Mouse (Mus musculus): Measurements from ENCODE around the gene Gm12166. TPM values are rescaled to one million over a fixed set of nuclear protein-coding genes. Genes with fewer than 3 reads are reported as not detected.

The Gm12166 gene
- total RNA-seq, 1 experiment from 2014 or later, result 24.3 TPM

DNA sequence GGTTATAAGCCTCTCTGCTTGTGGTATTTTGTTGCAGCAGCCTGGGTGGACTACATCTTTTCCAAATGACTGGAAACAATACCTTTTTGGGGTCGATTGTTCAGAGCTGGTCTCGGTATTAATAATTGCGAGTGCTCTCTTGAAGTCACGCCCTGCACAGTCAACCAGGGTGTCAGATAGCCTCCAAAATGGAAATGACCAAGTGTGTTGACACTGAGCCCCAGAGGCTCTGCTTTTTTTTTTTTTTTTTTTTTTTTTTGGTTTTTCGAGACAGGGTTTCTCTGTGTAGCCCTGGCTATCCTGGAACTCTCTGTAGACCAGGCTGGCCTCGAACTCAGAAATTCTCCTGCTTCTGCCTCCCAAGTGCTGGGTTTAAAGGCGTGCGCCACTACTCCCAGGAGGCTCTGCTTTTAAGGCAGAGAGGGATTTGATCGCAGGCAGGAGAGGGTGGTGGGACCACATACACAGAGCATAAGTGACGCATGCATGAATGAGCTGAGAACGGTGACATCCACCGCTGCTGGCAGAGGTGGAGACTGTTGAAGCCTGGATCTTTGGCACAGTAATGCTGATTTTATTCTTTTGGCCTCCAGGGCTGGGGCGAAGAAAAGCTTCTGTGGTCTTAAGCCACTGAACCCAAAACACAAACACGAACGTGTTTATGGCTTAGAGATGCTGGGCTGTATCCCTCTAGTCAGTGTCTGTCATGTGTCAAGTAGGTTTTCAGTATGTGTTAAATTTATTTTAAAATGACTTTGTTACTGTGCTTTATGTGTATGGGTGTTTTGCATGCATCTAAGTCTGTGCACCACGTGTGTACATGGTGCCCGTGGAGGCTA, 21.9 kb upstream of the Gm12166 start:
- ATAC-seq (replicated peaks; ENCODE audit: low read depth, poor library complexity, severe bottlenecking), result no peak

DNA sequence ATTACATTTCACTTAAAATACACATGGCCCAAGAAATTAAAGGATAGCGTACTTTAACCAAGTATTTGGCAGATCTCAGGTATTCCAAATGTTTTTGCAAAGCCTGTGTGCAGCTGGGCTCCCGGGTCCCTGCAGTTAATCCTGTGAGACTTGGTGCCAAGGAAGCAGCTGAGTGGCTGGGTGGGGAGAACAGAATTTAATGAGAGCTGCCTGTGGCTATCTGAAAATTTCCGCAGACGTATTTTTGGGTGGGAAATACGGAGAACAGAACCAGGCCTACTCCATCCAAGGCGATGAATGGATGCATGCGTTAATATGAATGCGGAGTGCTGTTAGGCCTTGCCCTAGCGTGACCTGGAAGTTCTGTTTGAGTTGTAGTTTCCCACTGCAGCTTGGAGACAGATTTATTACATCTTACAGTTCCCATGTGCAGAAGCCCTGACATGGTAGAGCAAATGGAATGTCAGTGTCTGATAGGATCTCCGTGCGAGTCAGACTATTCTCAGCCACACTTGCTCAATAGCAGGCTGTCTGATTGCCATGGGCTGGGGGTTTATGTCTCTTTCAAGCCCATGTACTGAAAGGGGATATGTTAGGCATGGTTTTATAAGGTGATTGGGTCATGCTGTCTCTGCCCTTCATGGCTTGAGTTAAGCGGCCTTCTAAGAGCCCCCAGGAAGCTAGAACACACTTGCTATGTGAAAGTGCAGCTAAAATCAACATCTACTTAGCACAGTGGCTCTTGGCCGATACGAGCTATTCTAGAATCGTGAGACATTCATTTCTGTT, 21.1 kb upstream of the Gm12166 start:
- no peak for ATAC-seq (replicated peaks; ENCODE audit: low read depth, poor library complexity, severe bottlenecking)

DNA sequence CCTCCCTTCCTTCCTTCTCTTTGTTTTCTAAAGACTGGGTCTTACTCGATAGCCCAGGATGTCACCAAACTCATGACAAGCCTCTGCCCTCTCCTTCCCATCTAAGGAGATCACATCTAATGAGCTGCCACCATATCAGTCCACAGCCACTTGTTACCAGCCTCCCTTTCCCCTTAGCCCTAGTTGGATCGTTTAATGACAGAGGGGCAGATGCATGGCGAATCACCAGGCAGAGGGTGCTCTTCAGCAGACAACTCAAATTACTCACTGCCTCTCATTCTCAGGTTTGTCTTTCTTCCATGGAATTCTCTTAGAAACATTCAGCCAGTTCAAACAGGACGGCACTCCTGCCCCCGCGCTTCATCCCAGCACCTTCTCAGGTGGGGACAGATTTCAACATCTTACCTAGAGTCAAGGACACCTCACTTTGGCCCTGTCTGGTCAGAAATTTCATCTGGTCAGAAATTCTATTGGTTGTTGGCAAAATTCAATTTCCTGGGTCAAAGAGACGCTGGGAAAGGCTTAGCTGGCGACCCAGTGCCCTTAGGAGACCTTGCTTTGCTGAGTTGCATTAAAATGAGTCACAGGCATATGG, 20.4 kb upstream of the Gm12166 start:
- no peak for ATAC-seq (replicated peaks; ENCODE audit: low read depth, poor library complexity, severe bottlenecking)

DNA sequence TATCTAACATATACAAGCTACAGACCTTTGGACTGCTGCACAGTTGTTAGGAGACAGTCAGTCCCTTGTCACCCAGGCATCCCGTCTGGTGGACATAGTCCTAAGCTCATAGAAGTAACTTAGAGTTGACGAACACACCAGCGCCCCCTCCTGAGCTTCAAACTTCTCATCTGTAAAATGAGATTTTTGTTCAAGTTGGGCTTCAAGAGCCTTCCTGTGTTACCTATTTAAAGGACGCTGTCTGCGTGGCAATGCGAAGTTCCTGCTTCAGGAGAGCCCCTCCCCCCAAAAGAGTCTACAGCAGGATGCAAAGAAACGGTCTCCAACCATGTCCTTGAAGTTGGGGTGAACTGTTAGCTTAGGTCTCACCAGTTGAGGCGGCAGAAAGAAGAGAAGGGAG, 18.7 kb upstream of the Gm12166 start:
- ATAC-seq (replicated peaks; ENCODE audit: low read depth, poor library complexity, severe bottlenecking), result no peak

DNA sequence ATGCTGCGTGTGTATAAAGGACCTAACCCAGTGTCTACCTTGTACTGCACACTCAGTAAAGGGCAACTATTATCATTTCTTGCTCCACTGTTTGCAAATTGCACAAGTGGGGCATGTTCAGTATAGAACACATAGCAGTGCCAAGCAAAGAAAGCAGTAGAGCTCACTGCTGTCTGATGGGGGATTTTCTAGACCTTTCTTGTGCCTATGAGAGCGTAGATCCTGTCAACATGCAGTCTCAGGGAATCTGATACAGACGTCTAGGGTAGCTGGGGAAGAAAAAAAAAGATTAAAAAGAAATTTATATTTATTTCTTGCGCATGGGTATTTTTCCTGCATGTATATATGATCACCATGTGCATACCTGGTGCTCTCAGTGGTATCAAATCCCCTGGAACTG, 18.0 kb upstream of the Gm12166 start:
- no peak for ATAC-seq (replicated peaks; ENCODE audit: low read depth, poor library complexity, severe bottlenecking)

DNA sequence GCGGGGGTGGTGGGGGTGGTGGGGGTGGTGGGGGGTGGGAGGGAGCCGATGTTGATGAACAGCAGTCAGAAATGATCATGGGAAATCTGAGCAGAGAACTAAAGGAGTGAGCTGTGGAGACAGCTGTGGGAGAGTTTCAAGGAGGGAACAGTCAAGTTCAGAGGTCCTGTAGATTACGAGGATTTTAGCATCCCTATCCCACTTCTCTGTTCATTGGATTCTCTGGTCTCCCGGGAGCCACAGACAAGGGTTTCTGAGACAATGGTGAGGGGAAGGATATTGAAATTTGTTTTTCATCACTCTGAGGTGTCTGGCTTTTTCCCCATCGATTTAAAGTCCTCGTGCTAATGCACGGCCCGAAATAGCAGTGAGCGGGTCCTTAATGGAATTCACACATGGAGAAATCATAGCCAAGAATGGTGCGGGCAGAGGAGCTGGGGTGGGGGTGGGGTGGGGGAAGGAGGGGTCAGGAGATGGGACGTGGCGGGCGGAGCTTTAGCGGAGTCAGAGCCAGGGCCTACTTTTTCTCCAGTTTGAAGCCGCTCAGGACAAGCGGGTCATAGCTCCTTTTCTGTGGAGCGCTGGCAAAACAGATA, 17.4 kb upstream of the Gm12166 start:
- no peak for ATAC-seq (replicated peaks; ENCODE audit: low read depth, poor library complexity, severe bottlenecking)

DNA sequence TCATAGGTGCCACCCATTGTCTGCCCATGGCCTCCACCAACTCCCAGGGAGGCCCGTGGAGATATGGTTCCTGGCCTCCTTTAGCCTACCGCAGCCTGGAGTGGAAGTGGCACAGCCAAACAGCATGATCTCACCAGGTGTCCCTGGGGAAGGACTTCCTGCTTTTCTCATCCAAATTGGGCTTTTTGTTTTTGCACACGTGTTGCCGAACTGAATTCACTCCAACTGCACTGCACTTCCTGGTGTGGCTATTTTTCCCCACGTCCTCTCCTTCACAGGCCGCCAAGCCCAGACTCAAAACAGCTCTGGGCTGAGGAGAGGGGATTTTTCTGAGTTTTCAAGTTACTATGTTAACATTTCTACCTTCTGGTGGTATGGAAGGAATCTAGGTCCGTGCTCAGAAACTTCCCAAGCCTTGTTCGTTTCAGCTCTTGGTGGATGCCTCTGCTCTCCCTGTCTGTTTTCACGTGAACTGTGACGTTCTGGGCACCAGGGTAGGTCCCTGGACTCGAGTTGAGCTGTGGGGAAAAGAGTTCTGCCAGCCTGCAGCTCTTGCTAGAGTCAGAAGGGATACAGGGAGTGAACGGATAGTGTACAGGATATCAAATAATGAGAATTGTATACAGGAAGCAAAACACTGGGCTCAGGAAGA, 16.8 kb upstream of the Gm12166 start:
- no peak for ATAC-seq (replicated peaks; ENCODE audit: low read depth, poor library complexity, severe bottlenecking)

DNA sequence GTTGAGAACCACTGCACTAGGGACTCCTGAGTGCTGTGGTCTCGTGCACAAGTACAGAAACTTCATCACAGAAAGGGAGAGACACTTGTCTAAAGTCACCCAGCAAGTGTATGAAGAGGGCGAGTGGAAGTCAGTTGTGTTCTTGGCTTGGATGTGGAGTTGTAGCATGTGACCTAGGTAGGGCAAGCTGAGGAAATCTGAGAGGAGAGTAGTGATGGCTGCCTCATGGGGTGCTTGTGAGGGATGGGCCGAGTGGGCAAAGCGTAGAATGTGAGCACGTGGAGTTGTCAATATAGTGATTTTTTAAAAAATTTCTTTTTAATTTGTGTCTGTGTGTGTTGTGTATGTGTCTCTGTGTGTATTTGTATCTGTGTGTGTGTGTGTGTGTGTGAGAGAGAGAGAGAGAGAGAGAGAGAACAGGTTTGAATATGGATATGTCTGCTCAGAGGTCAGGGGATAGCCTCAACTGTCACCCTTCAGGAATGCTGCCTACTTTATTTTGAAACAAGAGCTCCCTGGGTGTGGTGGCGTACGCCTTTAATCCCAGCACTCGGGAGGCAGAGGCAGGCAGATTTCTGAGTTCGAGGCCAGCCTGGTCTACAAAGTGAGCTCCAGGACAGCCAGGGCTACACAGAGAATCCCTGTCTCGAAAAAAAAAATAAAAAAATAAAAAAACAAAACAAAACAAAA, 15.4 kb upstream of the Gm12166 start:
- ATAC-seq (replicated peaks; ENCODE audit: low read depth, poor library complexity, severe bottlenecking), result no peak

DNA sequence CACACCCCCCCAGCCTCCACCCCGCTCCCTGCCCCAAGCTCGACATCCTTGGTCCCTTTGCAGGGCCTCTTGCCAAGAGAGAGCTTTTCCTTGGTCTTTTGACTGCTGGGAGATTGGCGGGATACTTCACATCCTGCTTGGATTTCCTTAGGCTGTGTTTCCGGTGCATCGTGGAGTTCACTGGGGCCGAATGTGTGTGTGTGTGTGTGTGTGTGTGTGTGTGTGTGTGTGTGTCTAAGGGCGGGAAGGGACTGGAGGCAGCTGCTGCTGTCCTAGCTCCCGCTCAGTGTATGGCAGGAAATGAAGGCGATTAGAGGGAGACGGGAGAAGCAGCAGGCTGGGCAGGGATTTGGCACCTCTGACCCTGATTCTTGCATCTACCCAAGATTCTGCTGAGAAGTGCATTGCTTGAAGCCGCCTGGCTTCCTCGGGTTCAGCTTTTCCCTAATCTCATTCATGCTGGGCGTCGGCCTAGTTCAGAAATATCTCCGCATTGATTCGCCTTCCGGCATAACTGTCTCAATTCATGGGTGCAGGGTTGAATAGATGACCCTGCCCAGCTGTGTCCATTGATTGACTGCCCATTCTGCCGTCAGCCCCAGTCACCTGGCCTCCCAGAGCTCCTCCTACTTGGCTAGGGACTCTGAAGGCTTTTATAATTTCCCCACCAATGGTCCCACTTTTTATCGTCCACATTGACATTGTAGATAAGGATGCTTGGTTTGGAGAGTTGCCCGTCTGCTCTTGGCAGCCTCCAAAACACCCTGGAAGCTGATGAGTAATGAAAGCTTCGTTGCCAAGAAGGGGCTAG, 13.3 kb upstream of the Gm12166 start:
- ATAC-seq (replicated peaks; ENCODE audit: low read depth, poor library complexity, severe bottlenecking), result no peak; the same call in 1 of the 2 replicates

DNA sequence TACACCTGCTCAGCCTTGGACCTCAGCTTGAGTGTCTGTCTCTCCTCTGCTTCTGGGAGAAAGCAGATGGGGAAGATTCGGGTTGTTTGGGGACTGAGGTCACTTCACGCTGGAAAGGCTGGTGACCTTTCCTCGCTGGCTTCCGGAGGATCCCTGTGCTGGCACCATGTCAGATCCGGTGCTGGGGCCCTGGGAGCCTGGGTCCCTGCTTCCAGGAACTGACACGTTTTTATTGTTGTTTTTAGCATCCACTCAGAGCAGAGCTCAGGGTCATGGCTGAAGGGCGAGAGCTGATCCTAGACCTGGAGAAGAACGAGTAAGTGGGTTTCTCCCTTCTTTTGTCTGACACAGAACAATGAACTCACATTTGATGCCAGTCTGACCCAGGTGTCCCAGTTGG, 12.6 kb upstream of the Gm12166 start:
- no peak for ATAC-seq (replicated peaks; ENCODE audit: low read depth, poor library complexity, severe bottlenecking)

DNA sequence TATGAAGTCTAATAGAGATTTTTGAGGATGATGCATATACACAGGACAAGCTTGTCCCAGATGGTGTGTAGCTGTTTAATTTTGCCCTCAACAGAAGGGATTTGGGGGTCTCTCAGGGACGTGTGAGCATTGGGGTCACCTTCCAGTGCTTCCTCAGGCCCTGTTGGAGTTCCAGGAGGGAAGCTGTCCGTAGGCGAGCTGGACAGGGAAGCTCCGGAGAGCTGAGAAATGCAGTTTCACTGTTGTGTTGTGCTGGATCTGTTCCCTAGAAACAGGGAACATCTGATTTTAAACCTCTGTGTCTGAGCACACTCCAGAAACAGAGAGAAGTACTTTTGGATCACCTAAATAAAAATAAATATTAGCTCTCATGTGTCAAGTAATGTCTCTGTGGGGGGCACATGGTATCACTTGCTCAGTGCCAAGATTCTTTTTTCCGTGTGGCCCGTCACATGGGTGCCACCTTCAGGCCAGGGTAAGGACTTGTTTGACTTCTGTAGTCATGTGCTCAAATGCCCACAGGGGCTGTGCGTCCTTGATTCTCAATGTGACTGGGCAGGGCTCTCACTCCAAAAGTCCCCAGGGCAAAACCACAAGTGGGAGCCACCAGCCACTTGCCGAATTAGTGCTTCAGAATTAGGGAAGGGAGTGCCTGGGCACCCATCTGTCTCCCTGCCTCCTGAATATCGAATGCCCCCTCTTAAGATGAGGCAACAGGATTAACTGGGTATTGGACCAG, 11.0 kb upstream of the Gm12166 start:
- peak; percentile 61 for ATAC-seq (replicated peaks; ENCODE audit: low read depth, poor library complexity, severe bottlenecking)

DNA sequence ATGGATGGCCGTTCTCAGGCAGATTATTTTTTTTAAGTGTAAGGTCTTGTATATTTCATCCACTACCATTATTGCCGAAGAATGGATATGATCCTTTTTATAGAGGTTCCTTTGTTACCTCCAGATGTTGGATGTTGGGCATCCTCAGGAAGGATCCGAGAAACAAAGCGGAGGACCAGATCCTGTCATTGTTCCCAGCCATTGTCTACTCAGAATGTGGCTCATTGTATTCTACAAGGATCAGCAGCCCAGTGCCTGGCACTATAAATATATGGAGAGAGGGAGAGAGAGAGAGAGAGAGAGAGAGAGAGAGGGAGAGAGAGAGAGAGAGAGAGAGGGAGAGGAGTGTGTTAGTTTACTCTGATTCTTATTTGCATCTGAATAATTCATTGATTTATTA, 10.4 kb upstream of the Gm12166 start:
- no peak for ATAC-seq (replicated peaks; ENCODE audit: low read depth, poor library complexity, severe bottlenecking)

DNA sequence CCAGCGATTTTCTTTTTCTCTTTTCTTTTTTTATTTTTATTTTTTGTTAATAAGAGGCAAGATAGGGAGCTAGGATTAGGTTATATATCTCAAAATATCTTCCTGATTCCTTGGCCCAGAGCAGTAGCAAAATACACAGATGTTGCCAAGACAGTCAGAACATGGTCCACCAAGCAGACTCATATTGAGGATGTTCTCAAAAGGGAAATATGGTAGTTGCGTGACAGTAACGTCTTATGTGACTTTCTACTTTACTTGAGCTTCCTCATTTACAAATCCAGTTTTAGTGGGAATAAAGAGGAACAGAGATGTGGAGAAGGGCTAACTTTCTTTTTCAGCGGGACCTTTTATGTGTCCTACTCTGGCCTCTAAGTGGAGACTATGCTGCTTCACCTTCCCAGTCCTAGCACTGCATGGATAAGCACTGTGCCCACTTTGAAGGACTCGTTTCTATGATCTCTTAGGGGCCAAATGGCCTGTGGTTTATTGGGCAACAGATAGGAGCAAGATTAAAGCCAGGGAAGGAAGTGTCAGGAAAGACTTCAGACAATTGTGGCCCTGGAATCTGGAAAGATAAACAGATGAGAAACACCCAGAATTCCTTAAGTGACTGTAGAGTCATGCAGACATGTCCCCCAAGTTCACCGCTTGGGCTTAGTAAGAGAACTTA, 9.8 kb upstream of the Gm12166 start:
- peak; percentile 42; the same call in 1 of the 2 replicates for ATAC-seq (replicated peaks; ENCODE audit: low read depth, poor library complexity, severe bottlenecking)

DNA sequence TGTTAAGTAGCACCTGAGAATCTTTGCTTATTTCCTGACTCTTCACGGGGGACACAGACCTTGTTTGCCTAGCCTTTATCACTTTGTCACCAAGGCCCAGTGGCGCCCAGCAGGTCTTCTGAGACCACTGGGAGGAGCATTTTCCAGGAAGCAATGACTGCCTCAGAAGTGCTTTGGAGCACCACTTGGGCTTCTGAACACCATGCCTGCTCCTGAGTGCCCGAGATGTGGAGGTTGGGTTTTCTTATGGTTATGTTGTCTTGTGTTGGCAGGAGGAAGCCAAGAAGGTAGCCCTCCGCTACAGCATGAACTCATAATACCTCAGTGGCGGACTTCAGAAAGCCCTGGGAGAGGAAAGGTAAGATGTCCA, 8.5 kb upstream of the Gm12166 start:
- ATAC-seq (replicated peaks; ENCODE audit: low read depth, poor library complexity, severe bottlenecking), result no peak

DNA sequence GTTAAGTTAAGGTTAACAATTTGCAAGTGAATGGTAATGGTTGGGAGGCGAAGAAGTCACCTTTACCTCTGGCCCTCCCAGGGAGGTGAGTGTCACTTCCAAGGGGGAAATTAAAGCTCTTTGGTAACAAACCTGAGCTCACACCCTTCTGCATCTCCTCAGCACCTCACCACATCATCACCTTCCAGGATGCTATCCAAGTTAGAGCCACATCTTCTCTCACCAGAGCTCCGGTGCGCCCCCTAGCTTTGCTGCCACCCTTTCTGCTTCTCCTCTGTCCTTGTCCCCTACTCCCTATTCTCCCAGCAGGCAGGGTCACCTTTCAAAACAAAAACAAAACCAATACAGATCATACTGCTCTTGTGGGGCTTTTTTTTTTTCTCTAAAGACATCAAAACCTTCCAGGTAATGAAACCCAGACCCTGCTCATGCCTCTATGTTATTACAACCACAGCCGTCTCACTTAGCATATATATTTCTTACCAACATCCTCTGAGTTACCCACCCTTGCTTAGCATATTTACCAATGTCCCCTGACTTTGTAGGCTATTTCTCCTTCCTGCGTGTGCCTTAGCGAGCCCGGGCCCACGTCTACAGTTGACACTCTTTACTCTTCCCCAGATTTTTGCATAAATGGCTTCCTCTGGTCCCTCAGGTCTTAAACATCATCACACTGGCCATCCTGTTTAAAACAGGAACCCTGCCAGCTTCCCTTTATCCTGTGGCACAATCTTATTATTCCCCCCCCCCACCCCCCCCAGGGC, 7.9 kb upstream of the Gm12166 start:
- ATAC-seq (replicated peaks; ENCODE audit: low read depth, poor library complexity, severe bottlenecking), result no peak

DNA sequence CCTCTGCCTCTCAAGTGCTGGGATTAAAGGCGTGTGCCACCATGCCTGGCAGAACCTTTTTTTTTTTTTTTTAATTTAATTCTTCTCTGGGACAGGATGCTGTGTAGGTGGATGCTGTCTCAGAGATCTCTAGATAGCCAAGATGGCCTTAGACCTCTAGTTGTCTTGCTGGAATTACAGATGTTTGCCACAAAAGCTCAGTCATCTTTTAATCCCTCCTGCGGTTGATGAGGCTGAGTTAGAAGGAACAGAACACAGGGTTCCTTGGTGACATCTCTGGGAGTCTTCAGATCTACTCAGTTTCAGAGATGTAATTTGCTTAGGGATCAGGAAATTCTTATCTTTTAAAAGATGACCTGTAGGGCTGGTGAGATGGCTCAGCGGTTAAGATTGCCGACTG, 6.8 kb upstream of the Gm12166 start:
- no peak for ATAC-seq (replicated peaks; ENCODE audit: low read depth, poor library complexity, severe bottlenecking)

DNA sequence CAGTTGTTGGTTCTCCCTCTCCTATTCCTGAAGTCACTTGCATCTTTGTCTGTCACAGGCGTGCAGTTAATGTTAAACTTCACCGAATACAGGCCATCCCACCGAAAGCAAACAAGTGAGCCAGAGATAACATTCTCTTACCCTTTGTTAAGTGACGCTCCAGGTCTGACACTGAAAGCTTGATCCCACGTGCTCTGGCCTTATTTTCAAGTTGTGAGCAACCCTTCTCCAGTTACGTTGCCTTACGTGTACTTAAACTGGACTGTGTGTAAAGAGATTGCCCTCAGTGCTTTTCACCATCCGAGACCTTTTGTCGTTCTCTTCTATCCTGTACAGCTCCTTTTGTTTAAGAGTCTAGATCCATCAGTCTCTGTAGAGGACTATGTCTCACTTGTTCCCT, 5.9 kb upstream of the Gm12166 start:
- ATAC-seq (replicated peaks; ENCODE audit: low read depth, poor library complexity, severe bottlenecking), result no peak

All from common myeloid progenitor, adult 5-6 weeks (primary cell).